Mouse (Mus musculus): ENCODE measurements around the gene Mon1b.

DNA sequence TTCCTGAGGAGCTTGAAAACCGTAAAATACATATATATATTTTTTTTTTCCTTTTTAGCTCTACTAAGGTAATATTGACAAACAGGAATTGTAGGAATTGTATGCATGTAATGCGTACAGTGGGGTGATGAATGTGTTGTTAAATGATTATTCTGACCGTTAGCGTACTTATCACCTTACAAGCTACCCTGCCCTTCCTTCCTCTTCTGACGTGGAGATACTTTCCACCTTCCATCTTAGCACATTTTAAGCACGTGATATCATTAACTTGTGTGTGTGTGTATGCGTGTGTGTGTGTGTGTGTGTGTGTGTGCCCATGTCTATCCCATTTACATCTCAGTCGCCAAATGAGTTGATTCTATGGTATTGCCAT lies 53.1 kb downstream of the Mon1b start:
- TF ChIP-seq POLR2A (IDR thresholded peaks at IDR 0.05; ENCODE audit: insufficient read length, low read depth) (no peak), E2F4 (IDR thresholded peaks at IDR 0.05; ENCODE audit: insufficient read depth) (no peak), POLR2AphosphoS2 (IDR thresholded peaks at IDR 0.05; ENCODE audit: insufficient read length, low read depth) (no peak), CEBPB (IDR thresholded peaks at IDR 0.05; ENCODE audit: insufficient read depth, poor library complexity, severe bottlenecking) (no peak), REST (IDR thresholded peaks at IDR 0.05; ENCODE audit: insufficient read depth, insufficient read length) (no peak), USF1 (IDR thresholded peaks at IDR 0.05; ENCODE audit: low read depth) (no peak), MYOD1 (IDR thresholded peaks at IDR 0.05; ENCODE audit: control insufficient read depth in 1 of 3, insufficient read length in 2 of 3, low read depth in 2 of 3) (no peak), MYOG (IDR thresholded peaks at IDR 0.05; ENCODE audit: control insufficient read depth in 1 of 3, insufficient read depth in 1 of 3, insufficient read length in 2 of 3, low read depth in 2 of 3) (no peak)

Measured in myocyte (in vitro differentiated cells).